Comparison of ENCODE assay signal across 7 mouse cellular contexts in the genomic region with DNA sequence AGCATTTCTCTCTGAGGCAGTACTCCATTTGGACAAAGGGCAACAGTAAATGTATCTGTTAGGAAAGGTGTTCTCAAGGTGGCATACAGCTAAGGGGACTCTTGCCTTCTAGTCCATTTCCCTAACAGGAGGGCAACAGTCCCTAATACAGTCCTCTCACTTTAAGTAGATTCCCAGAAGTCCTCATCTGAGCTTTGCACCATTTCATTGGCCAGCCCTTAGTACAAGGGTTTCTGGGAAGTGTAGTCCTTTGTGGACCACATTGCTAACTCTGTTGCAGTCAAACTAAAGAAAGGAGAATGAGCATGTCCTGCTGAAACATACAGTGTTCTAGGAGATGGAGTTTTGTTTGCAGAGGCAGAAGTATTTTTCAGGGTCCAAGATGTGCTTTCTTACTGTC. TPM values are rescaled to one million over a fixed set of nuclear protein-coding genes. Genes with fewer than 3 reads are reported as not detected.
DNase-seq lines count a peak whose midpoint lies in the region; ATAC-seq lines count a peak whose summit lies in the region.

No protein-coding gene starts in this region.

- DNase-seq in brain, embryonic 18.5 days (ENCODE audit: low read depth, low spot score) = peak; percentile 55
- peak; percentile 89 for DNase-seq in midbrain, embryonic 11.5 days (ENCODE audit: low spot score, missing footprints)
- DNase-seq in left cerebral cortex, adult 8-10 months (ENCODE audit: low spot score in 2 of 2) = no peak
- DNase-seq in right cerebral cortex, postnatal 25 days = no peak

- H3K4me1 ChIP-seq in kidney, embryonic 16.5 days (ENCODE audit: insufficient read depth, low read length) = 0 out of 2 replicates have a peak, but pooled peaks cover 3% of the 10 kb centered on the region
- no peaks in the 10 kb centered on the region for H3K4me1 ChIP-seq in kidney, embryonic 14.5 days (ENCODE audit: control insufficient read depth, insufficient read depth, low read length)
- peaks cover 7% of the 10 kb centered on the region for H3K4me1 ChIP-seq in hindbrain, embryonic 13.5 days (replicated peaks)
- H3K4me1 ChIP-seq in midbrain, embryonic 11.5 days (ENCODE audit: control insufficient read depth, insufficient read depth, low read length) = peaks cover 13% of the 10 kb centered on the region

- H3K36me3 ChIP-seq in kidney, embryonic 16.5 days (ENCODE audit: insufficient read depth, low read length) = no peaks in the 10 kb centered on the region
- H3K36me3 ChIP-seq in kidney, embryonic 14.5 days (ENCODE audit: control insufficient read depth, insufficient read depth, low read length) = no peaks in the 10 kb centered on the region
- H3K36me3 ChIP-seq in hindbrain, embryonic 13.5 days = no peaks in the 10 kb centered on the region
- no peaks in the 10 kb centered on the region for H3K36me3 ChIP-seq in midbrain, embryonic 11.5 days (ENCODE audit: control insufficient read depth, insufficient read depth, low read length)

- peak; percentile 79; the same call in 1 of the 2 replicates for ATAC-seq in kidney, embryonic 16.5 days (ENCODE audit: low FRiP score, low TSS enrichment)
- no peak for ATAC-seq in kidney, embryonic 14.5 days (ENCODE audit: low FRiP score, low TSS enrichment)
- peak; percentile 92 for ATAC-seq in hindbrain, embryonic 13.5 days (ENCODE audit: low FRiP score)
- ATAC-seq in midbrain, embryonic 11.5 days (ENCODE audit: low FRiP score) = peak; percentile 77

- H3K27ac ChIP-seq in kidney, embryonic 16.5 days (ENCODE audit: low read length) = no peak overlapping the region
- H3K27ac ChIP-seq in kidney, embryonic 14.5 days (ENCODE audit: low read depth, low read length) = no peak overlapping the region
- no peak overlapping the region for H3K27ac ChIP-seq in hindbrain, embryonic 13.5 days
- H3K27ac ChIP-seq in midbrain, embryonic 11.5 days (ENCODE audit: low read depth, low read length) = no peak overlapping the region

- no peaks in the 10 kb centered on the region for H3K9me3 ChIP-seq in kidney, embryonic 16.5 days (ENCODE audit: low read length)
- H3K9me3 ChIP-seq in kidney, embryonic 14.5 days (ENCODE audit: control insufficient read depth, low read length) = no peaks in the 10 kb centered on the region
- no peaks in the 10 kb centered on the region for H3K9me3 ChIP-seq in hindbrain, embryonic 13.5 days
- no peaks in the 10 kb centered on the region for H3K9me3 ChIP-seq in midbrain, embryonic 11.5 days (ENCODE audit: control insufficient read depth, low read length)

- H3K27me3 ChIP-seq in kidney, embryonic 16.5 days (ENCODE audit: insufficient read depth, low read length) = no peaks in the 10 kb centered on the region
- no peaks in the 10 kb centered on the region for H3K27me3 ChIP-seq in kidney, embryonic 14.5 days (ENCODE audit: control insufficient read depth, insufficient read depth, low read length)
- no peaks in the 10 kb centered on the region for H3K27me3 ChIP-seq in hindbrain, embryonic 13.5 days
- H3K27me3 ChIP-seq in midbrain, embryonic 11.5 days (ENCODE audit: control insufficient read depth, insufficient read depth, low read length) = no peaks in the 10 kb centered on the region

- no peak overlapping the region for H3K9ac ChIP-seq in kidney, embryonic 16.5 days (replicated peaks; ENCODE audit: low read length)
- no peak overlapping the region for H3K9ac ChIP-seq in kidney, embryonic 14.5 days (ENCODE audit: low read depth, low read length)
- no peak overlapping the region for H3K9ac ChIP-seq in hindbrain, embryonic 13.5 days
- H3K9ac ChIP-seq in midbrain, embryonic 11.5 days (ENCODE audit: low read length) = no peak overlapping the region

- no peak overlapping the region for H3K4me3 ChIP-seq in kidney, embryonic 16.5 days (ENCODE audit: low read length)
- no peak overlapping the region for H3K4me3 ChIP-seq in kidney, embryonic 14.5 days (ENCODE audit: low read length)
- H3K4me3 ChIP-seq in hindbrain, embryonic 13.5 days = no peak overlapping the region
- no peak overlapping the region for H3K4me3 ChIP-seq in midbrain, embryonic 11.5 days (ENCODE audit: low read depth, low read length)

- H3K4me2 ChIP-seq in kidney, embryonic 16.5 days (replicated peaks; ENCODE audit: low read depth, low read length) = no peak overlapping the region
- no peak overlapping the region for H3K4me2 ChIP-seq in kidney, embryonic 14.5 days (replicated peaks; ENCODE audit: low read depth, low read length)
- no peak overlapping the region for H3K4me2 ChIP-seq in hindbrain, embryonic 13.5 days
- H3K4me2 ChIP-seq in midbrain, embryonic 11.5 days = no peak overlapping the region

RNA-seq across cellular contexts. Expression of a gene that starts 10.8 kb away (rescaled TPM):
- 0.13 and 0.49 TPM in 2 replicates for polyA plus RNA-seq in kidney, embryonic 16.5 days (2015; fragmentation: Nextera tagmentation; extraction: Ambion mirVana)
- polyA plus RNA-seq in kidney, embryonic 14.5 days (2014; fragmentation: Nextera tagmentation; extraction: Ambion mirVana) = 0.13 TPM in 1 of 2 replicates, not detected in the other
- polyA plus RNA-seq in hindbrain, embryonic 13.5 days (2015; fragmentation: Nextera tagmentation; extraction: Ambion mirVana) = 5.0 and 5.1 TPM in 2 replicates
- polyA plus RNA-seq in midbrain, embryonic 11.5 days (2014; fragmentation: Nextera tagmentation; extraction: Ambion mirVana) = 0.23 TPM in 1 of 2 replicates, not detected in the other
- 10 to 100 TPM; 65.9 to 70.9 (median 70.2) TPM for total RNA-seq in left cerebral cortex, adult 8-10 months (2022)

Comparison
In these comparisons a context has a peak if more than half of its experiments do, and no peak if none do; other contexts are left out.
1. DNase-seq: peak in brain, embryonic 18.5 days (single experiment) and midbrain, embryonic 11.5 days (single experiment); none in left cerebral cortex, adult 8-10 months (0 of 2) and right cerebral cortex, postnatal 25 days (single experiment).